ENCODE assay signal across 20 mouse cellular contexts in the genomic region with DNA sequence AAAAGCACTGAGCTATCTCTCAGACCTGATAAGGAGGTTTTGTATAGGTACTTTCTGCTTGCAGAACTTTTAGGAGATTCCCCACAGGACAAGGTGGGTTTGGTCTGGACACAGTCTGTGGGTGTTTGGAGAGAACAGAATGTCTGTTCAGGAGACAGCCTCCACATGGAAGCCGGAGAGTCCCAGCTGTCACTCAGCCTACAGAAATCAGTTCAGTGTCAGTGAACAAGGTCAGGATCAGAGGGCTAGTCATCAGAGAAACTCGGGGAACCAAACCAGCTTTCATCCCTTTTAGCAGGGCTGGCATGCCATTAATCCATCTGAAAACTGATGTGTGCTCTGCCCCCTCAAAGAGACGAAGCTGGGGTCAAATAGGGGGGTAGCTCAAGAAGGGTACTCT. TPM values are rescaled to one million over a fixed set of nuclear protein-coding genes. Genes with fewer than 3 reads are reported as not detected.
DNase-seq lines count a peak whose midpoint lies in the region; ATAC-seq lines count a peak whose summit lies in the region.
"Had no signal": no experiment of that assay in that cellular context is flagged by ENCODE, and none has a peak within 500 bp of the region (broad histone marks: within the 10 kb centered on the region; RNA-seq: fewer than 3 reads in every experiment).

No protein-coding gene starts in this region.

- H3K4me1 ChIP-seq in midbrain, embryonic 10.5 days: peaks cover 52% of the 10 kb centered on the region
- H3K4me1 ChIP-seq in midbrain, embryonic 13.5 days (replicated peaks): peaks cover 26% of the 10 kb centered on the region

- no peak overlapping the region for H3K4me2 ChIP-seq in midbrain, embryonic 13.5 days (replicated peaks)
- H3K4me2 ChIP-seq: embryonic facial prominence, embryonic 12.5 days; forebrain, embryonic 15.5 days; heart, embryonic 13.5 days; hindbrain, embryonic 12.5 days had no signal

- H3K9ac ChIP-seq in midbrain, embryonic 13.5 days (replicated peaks): no peak overlapping the region
- H3K9ac ChIP-seq: embryonic facial prominence, embryonic 12.5 days; forebrain, embryonic 15.5 days; heart, embryonic 13.5 days; hindbrain, embryonic 12.5 days had no signal

- no peaks in the 10 kb centered on the region for H3K9me3 ChIP-seq in midbrain, embryonic 10.5 days (replicated peaks)
- no peaks in the 10 kb centered on the region for H3K9me3 ChIP-seq in midbrain, embryonic 13.5 days
- H3K9me3 ChIP-seq: embryonic facial prominence, embryonic 12.5 days; forebrain, embryonic 15.5 days; heart, embryonic 13.5 days; hindbrain, embryonic 12.5 days had no signal

- no peaks in the 10 kb centered on the region for H3K36me3 ChIP-seq in midbrain, embryonic 10.5 days
- no peaks in the 10 kb centered on the region for H3K36me3 ChIP-seq in midbrain, embryonic 13.5 days
- H3K36me3 ChIP-seq: embryonic facial prominence, embryonic 12.5 days; forebrain, embryonic 15.5 days; heart, embryonic 13.5 days; hindbrain, embryonic 12.5 days had no signal

- WGBS in midbrain, embryonic 10.5 days: 33% methylated on average over 3 of the region's 3 CpGs
- 35% methylated on average over 3 of the region's 3 CpGs for WGBS in midbrain, embryonic 13.5 days

- DNase-seq in embryo, embryonic 10 days (ENCODE audit: low spot score): peak; percentile 28
- DNase-seq in embryo, embryonic 9.5 days (ENCODE audit: extremely low spot score): no peak
- DNase-seq in midbrain, embryonic 10.5 days (ENCODE audit: low spot score): no peak
- DNase-seq in brain, adult 2 months (ENCODE audit: low read depth, low spot score): peak; percentile 46
- no peak for DNase-seq in ovary, postnatal 10 days (ENCODE audit: low spot score)
- no peak for DNase-seq in urinary bladder, postnatal 4 days (ENCODE audit: low spot score in 2 of 2)
- DNase-seq: adrenal gland, postnatal 14 days; cerebellum, adult 8-10 months; cerebellum, postnatal 14 days; gastrocnemius, postnatal 36 days; heart, adult 11 months; heart, postnatal 36 days had no signal

- no peak overlapping the region for H3K4me3 ChIP-seq in midbrain, embryonic 10.5 days
- no peak overlapping the region for H3K4me3 ChIP-seq in midbrain, embryonic 13.5 days (replicated peaks)
- H3K4me3 ChIP-seq: embryonic facial prominence, embryonic 12.5 days; forebrain, embryonic 15.5 days; heart, embryonic 13.5 days; hindbrain, embryonic 12.5 days had no signal

- H3K27me3 ChIP-seq in midbrain, embryonic 10.5 days (ENCODE audit: low read depth, poor library complexity, severe bottlenecking): peaks cover 8% of the 10 kb centered on the region; the same call in 1 of the 2 replicates
- no peaks in the 10 kb centered on the region for H3K27me3 ChIP-seq in midbrain, embryonic 13.5 days
- H3K27me3 ChIP-seq: embryonic facial prominence, embryonic 12.5 days; forebrain, embryonic 15.5 days; hindbrain, embryonic 12.5 days had no signal

- peak overlapping the region; percentile 28; the same call in 1 of the 2 replicates for H3K27ac ChIP-seq in midbrain, embryonic 10.5 days (replicated peaks)
- no peak overlapping the region for H3K27ac ChIP-seq in midbrain, embryonic 13.5 days
- H3K27ac ChIP-seq: embryonic facial prominence, embryonic 12.5 days; forebrain, embryonic 15.5 days; heart, embryonic 13.5 days; hindbrain, embryonic 12.5 days had no signal

- ATAC-seq in midbrain, embryonic 13.5 days: no peak
- ATAC-seq: activated CD4-positive, CD25-positive, alpha-beta regulatory T cell, adult 4 months; forebrain, embryonic 15.5 days; hindbrain, embryonic 16.5 days; Patski had no signal

RNA-seq across cellular contexts. Expression of a gene that starts 48.5 kb away (rescaled TPM):
- polyA plus RNA-seq in midbrain, embryonic 10.5 days (2016; fragmentation: Nextera tagmentation; extraction: Ambion mirVana): 35.1 and 40.8 TPM in 2 replicates
- polyA plus RNA-seq in midbrain, embryonic 13.5 days (2015; fragmentation: Nextera tagmentation; extraction: Ambion mirVana): 49.2 and 57.7 TPM in 2 replicates

Comparison
In these comparisons a context has a peak if more than half of its experiments do, and no peak if none do; other contexts are left out.
1. DNase-seq: peak in embryo, embryonic 10 days (single experiment) and brain, adult 2 months (single experiment); none in embryo, embryonic 9.5 days (single experiment), midbrain, embryonic 10.5 days (single experiment), ovary, postnatal 10 days (single experiment) and urinary bladder, postnatal 4 days (0 of 2).